Mouse (Mus musculus) embryonic facial prominence, embryonic 10.5 days (tissue): ENCODE data around the gene Poglut1. TPM values are rescaled to one million over a fixed set of nuclear protein-coding genes. Genes with fewer than 3 reads are reported as not detected.
A peak's percentile ranks its signal among the peaks of the same experiment; 100 is the strongest.

Source experiments
- DNase-seq: peaks from one replicate; pipeline ENCODE4 v3.0.0-alpha.2; 2017; ENCODE audit warnings: low spot score
- H3K27ac ChIP-seq: fragments of 300-500 bp; sonication (generic); replicated peaks from 2 replicates; pipeline ENCODE4 v1.5.1; 2016; ENCODE audit warnings: mild to moderate bottlenecking
- H3K27me3 ChIP-seq: fragments of 300-500 bp; sonication (generic); replicated peaks from 2 replicates; pipeline ENCODE4 v1.6.1; 2016; ENCODE audit warnings: low read depth, mild to moderate bottlenecking; ENCODE audit not compliant: poor library complexity, severe bottlenecking
- H3K36me3 ChIP-seq: fragments of 300-500 bp; sonication (generic); replicated peaks from 2 replicates; pipeline ENCODE4 v1.6.1; 2016; ENCODE audit warnings: mild to moderate bottlenecking, moderate library complexity
- H3K4me1 ChIP-seq: fragments of 300-500 bp; sonication (generic); 2 replicates; pipeline ENCODE4 v1.6.1; 2016
- H3K4me3 ChIP-seq: fragments of 300-500 bp; sonication (generic); 2 replicates; pipeline ENCODE4 v1.5.1; 2016; ENCODE audit warnings: mild to moderate bottlenecking, moderate library complexity
- H3K9me3 ChIP-seq: fragments of 300-500 bp; sonication (generic); 2 replicates; pipeline ENCODE4 v1.6.1; 2016; ENCODE audit warnings: mild to moderate bottlenecking
- WGBS: fragments of 180-500 bp; shearing (Covaris S2); methylation state at CpG from one replicate; pipeline ENCODE4 v1.1.7; 2016; 5-methylcytosine and 5-hydroxymethylcytosine counted together
- polyA plus RNA-seq: library from polyadenylated mRNA; unstranded; fragments of >200 nt; fragmentation: Nextera tagmentation; extraction: Ambion mirVana; gene quantifications from 2 replicates; pipeline ENCODE4 v1.2.1, GENCODE M21; 2016

The Poglut1 gene
- polyA plus RNA-seq, 1 experiment from 2014 or later, result 72.6 TPM

DNA sequence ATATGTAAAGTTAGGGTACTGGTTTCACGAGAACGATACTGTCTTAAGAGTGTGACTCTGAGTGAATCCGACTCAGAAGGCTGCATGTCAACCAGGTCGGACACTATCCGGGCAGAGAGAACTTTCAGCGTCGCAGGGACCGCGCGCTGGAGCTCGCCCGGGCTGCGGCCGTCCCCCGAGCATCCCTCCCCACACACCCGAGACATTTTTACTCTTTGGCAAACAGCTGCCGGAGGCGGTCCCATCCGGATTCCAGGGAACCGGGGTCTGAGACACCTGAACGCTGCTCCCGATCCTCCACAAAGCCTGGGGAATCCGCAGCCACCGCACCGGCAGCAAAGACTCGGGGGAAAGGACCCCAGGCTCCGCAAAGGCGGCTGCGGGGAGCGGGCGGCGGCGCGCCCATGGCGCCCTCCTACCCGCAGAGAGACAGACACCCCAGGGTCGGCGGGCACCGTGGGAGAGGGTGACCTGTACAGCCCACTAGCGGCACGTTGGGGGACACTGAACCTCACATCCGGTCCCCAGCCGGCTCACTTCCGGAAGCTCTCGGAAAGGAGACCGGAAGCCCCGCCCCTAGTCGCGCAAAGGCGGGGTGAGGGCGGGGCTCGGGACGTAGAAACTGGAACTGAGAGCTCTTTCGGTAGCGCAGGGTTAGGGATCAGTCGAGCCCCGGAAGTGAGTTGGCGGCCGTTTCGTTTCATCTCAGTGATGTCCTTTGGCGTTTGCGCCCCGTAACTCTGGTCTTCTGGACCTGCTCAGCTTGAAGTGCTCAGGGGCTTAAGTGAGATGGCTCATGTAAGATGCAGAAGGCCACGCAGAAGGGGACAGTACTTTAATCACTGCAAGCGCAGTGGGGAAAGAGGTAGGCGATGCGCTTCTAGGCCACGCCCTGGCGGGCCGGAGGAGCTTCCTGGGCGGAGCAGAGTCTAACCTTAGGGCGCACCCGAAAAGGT lies 27.7 kb downstream of the Poglut1 start, which contains the start of gene Timmdc1:
TSS of gene Timmdc1 (minus strand) at position 535 of the 956 bp plus-strand sequence.
- Histone ChIP-seq H3K4me3 (peak within 1 kb of the TSS; percentile 100), H3K36me3 (peaks cover 51% of the 10 kb centered on the region), H3K27ac (peak within 1 kb of the TSS; percentile 96), H3K9me3 (no peaks in the 10 kb centered on the region), H3K27me3 (no peaks in the 10 kb centered on the region), H3K4me1 (peaks cover 12% of the 10 kb centered on the region)
- under 1% methylated on average over 73 of the region's 73 CpGs for WGBS
- peak; percentile 97 for DNase-seq

DNA sequence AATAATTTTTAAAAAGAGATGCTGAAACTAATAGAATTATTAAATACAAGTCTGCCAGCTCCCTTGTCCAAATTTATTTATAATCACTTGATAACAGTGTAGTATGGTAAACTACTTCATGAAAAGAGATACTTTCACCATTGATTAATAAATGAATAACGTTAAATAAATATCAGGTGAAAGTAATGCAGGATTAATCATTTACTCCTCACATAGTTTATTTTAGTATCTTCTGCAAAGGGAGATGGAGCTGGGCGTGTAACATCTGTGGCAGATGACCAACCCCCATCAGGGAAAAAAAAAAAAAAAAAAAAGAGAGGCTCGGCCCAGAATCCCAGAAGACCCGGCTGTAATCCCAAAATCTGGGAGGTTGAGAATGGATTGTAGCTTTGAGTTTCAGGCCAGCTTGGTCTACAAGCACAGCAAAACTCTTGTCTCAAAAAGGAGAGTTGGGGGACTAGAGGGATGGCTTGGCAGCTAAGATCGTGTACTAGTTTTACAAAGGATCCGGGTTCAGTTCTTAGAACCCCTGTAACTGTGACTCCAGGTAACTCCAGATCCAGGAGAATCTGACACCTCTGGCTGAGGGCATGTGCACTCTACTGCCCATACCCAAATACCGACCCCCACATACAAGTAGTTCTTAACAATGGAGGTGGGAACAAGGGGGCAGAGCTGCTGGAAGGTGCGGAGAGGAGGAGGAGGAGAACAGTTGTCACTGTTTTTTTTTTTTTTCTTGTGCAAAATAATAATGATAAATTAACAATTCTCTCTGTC lies 28.7 kb downstream of the Poglut1 start:
- DNase-seq, result no peak
- H3K27ac ChIP-seq, result 0 out of 2 replicates have a peak overlapping the region, but pooled peaks have one; percentile 96
- WGBS, result 43% methylated on average over 8 of the region's 8 CpGs

DNA sequence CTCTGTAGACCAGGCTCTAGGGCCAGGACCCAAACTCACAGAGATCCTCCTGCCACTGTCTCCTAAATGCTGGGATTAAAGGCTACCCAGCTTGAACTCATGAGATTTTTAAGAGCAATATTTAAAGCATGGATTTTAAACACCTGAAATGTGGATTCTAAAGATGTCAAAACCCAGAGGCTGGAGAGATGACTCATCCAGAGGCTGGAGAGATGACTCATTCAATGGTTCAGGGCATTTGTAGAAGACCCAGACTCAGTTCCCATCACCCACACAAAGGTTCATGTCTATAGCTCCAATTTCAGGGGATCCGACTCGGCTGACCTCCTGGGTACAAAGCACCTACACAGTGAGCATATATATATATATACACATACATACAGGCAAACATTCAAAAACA lies 30.9 kb downstream of the Poglut1 start:
- WGBS, result 93% methylated on average over 2 of the region's 2 CpGs
- Histone ChIP-seq H3K27me3 (no peaks in the 10 kb centered on the region), H3K36me3 (peaks cover 50% of the 10 kb centered on the region), H3K27ac (no peak overlapping the region), H3K4me1 (peaks cover 12% of the 10 kb centered on the region), H3K4me3 (no peak overlapping the region), H3K9me3 (no peaks in the 10 kb centered on the region)
- DNase-seq, result no peak

More for the DNA sequence above, 28.7 kb downstream of the Poglut1 start:
- Histone ChIP-seq H3K9me3 (no peaks in the 10 kb centered on the region), H3K4me3 (peak overlapping the region; percentile 100), H3K36me3 (peaks cover 51% of the 10 kb centered on the region), H3K4me1 (peaks cover 12% of the 10 kb centered on the region), H3K27me3 (no peaks in the 10 kb centered on the region)

DNA sequence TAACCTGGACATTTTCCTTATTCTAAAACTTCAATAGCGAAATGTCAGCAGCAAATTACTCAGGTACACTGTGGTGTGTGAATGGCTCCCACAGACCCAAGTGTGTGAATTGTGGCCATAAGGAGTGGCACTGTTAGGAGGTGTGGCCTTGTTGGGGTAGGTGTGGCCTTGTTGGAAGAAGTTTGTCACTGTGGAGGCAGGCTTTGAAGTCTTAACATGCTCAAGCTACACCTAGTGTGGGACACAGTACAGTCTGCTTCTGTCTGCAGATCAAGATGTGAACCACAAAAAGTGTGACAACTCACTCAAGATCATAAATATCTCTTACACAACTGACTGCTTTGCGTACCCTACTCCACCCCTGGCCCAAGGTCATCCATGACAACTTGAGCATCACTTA lies 39.2 kb downstream of the Poglut1 start:
- Histone ChIP-seq H3K27me3 (no peaks in the 10 kb centered on the region), H3K4me1 (no peaks in the 10 kb centered on the region), H3K4me3 (no peak overlapping the region), H3K36me3 (peaks cover 81% of the 10 kb centered on the region), H3K27ac (no peak overlapping the region), H3K9me3 (no peaks in the 10 kb centered on the region)
- 93% methylated on average over 2 of the region's 2 CpGs for WGBS
- no peak for DNase-seq

DNA sequence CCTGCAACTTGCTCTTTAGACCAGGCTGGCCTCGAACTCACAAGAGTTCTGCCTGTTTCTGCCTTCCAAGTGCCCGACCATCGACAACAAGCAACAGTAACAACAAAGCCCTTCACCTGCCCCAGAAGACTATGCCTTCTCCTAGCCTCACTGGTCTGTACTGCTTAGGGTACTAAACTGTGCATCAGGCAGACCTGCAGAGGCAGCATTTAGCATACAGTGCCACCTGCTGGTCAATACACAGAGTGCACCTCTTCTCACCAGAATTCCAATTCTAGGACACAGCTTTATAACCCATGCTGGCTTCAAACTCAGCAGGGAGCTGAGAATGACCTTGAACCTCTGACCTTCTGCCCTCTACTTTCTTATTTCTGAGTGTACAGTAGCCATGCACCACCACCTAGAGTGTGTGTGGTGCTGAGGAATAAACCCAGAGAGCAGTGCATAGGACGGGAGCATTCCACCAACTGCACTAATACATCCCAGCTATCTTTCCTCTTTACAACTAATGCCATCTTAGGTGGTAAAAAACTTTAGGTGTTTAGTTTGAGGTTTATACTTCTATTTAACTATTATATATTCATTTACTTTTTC lies 43.9 kb downstream of the Poglut1 start:
- Histone ChIP-seq H3K4me3 (no peak overlapping the region), H3K9me3 (no peaks in the 10 kb centered on the region), H3K4me1 (no peaks in the 10 kb centered on the region), H3K36me3 (peaks cover 79% of the 10 kb centered on the region), H3K27ac (no peak overlapping the region), H3K27me3 (no peaks in the 10 kb centered on the region)
- 79% methylated on average over 4 of the region's 4 CpGs for WGBS
- peak; percentile 63 for DNase-seq

DNA sequence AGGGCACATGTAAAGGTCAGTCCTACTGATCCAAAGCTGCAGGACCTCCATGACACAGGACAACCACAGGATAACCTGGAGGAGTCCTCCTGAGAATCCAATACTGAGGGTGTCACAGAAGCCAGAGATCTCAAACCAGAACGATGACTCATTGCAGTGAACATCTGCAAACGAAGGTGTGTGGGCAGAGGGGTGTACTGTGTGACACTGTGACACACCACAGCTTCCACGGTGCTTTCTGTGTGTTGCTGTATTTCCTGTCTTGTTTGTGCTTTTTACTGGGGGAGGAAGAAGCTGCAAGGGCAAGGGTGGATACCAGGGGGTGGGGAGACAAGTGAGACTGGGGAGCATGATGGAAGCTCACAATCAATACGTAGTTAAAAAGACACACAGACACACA lies 46.5 kb downstream of the Poglut1 start:
- H3K36me3 ChIP-seq, result peaks cover 90% of the 10 kb centered on the region

DNA sequence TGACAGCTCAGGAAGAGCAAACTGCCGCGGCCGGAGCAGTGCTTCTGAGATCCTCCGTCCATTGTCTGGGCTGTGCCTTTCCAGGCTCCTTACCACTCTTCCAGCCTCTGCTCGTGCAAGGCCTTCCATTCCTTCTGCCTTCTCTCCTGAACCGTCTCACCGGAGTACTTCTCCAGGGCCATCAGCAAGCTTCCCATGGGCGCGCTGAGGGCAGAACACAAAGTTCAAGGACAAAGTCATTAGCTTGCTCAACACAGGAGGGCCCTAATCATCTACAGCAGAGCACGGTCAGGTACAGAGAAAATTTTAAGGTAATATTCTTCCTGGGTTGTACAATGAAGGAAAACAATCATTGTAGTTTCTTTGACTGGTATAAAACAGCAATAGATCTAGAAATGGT lies 47.6 kb downstream of the Poglut1 start:
- no peaks in the 10 kb centered on the region for H3K4me1 ChIP-seq
- H3K27me3 ChIP-seq, result no peaks in the 10 kb centered on the region
- WGBS, result 93% methylated on average over 10 of the region's 10 CpGs
- no peak overlapping the region for H3K27ac ChIP-seq
- H3K36me3 ChIP-seq, result peaks cover 90% of the 10 kb centered on the region
- H3K9me3 ChIP-seq, result no peaks in the 10 kb centered on the region
- no peak overlapping the region for H3K4me3 ChIP-seq
- DNase-seq, result no peak

More for the DNA sequence above, 46.5 kb downstream of the Poglut1 start:
- Histone ChIP-seq H3K27me3 (no peaks in the 10 kb centered on the region), H3K9me3 (no peaks in the 10 kb centered on the region), H3K27ac (no peak overlapping the region), H3K4me3 (no peak overlapping the region), H3K4me1 (no peaks in the 10 kb centered on the region)
- WGBS, result 85% methylated on average over 4 of the region's 4 CpGs
- no peak for DNase-seq

DNA sequence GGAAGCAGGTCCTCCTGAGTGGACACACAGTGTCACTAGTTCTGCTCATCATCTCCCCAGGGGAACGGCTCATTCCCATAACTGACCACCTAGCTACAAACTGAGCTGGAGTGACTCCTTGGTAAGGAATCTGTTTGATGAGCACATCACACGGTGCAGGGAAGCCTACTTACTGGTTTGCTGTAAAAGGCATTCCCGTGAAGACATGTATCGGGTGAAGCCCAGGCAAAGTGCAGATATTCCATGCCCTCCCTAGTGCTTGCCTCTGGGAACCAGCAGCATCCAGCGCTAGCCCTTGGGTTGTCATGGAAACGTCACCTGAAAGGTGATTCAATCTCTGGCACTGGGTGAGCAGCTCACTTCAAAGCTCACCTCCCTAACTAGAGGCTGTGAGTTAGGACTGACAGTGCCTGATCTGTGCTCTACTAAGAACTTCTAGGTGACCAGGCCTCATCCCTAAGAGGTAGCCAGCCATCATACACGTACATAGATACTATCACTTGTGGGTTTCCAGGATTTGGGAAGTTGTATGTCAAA lies 53.4 kb downstream of the Poglut1 start:
- no peak overlapping the region for H3K4me3 ChIP-seq
- H3K36me3 ChIP-seq, result peaks cover 53% of the 10 kb centered on the region
- H3K27me3 ChIP-seq, result no peaks in the 10 kb centered on the region
- H3K4me1 ChIP-seq, result no peaks in the 10 kb centered on the region
- WGBS, result 86% methylated on average over 7 of the region's 7 CpGs
- H3K9me3 ChIP-seq, result no peaks in the 10 kb centered on the region
- DNase-seq, result no peak
- no peak overlapping the region for H3K27ac ChIP-seq

DNA sequence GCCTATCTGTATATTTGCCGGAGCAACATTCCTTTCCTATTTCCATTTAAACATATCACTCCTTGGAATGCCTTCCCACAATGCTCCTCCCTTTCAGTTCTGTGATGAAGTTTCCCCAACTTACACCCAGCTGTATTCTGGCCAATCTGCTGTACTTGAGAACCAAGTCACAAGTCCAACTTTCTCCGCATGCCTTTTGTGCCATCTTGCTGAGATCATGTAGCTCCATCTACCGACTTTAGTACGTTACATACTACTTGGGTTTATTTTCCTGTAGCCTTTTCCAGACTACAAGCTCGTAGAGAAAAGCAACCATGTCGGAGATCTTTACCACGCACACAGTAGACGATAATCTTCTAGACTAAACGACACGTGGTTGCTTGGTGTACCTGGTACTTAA lies 56.2 kb downstream of the Poglut1 start:
- Histone ChIP-seq H3K27me3 (no peaks in the 10 kb centered on the region), H3K4me1 (no peaks in the 10 kb centered on the region), H3K27ac (no peak overlapping the region), H3K9me3 (no peaks in the 10 kb centered on the region), H3K36me3 (peaks cover 25% of the 10 kb centered on the region), H3K4me3 (no peak overlapping the region)
- 92% methylated on average over 10 of the region's 10 CpGs for WGBS
- no peak for DNase-seq

DNA sequence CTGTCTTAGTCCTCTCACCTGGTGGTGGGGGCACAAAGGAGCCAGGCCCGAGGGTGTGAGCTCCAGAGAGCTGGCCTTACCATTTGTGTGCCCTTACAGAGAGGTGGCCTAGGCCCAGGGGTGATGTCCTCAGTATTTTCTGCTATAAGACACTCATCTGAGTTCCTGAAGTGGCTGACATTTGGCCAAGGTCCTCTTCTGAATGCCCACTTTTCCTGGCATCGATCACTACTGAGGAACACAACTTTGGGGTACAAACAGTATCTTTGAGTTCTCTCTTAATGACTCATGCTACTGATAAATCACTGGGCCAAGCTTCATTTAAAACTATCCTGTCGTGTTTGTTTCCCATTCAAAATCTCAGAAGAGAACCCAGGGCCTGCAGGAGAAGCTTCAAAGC lies 57.5 kb downstream of the Poglut1 start:
- Histone ChIP-seq H3K36me3 (peaks cover 12% of the 10 kb centered on the region), H3K27me3 (no peaks in the 10 kb centered on the region), H3K27ac (no peak overlapping the region), H3K4me3 (no peak overlapping the region), H3K9me3 (no peaks in the 10 kb centered on the region), H3K4me1 (no peaks in the 10 kb centered on the region)
- DNase-seq, result no peak
- WGBS, result 87% methylated on average over 3 of the region's 3 CpGs

DNA sequence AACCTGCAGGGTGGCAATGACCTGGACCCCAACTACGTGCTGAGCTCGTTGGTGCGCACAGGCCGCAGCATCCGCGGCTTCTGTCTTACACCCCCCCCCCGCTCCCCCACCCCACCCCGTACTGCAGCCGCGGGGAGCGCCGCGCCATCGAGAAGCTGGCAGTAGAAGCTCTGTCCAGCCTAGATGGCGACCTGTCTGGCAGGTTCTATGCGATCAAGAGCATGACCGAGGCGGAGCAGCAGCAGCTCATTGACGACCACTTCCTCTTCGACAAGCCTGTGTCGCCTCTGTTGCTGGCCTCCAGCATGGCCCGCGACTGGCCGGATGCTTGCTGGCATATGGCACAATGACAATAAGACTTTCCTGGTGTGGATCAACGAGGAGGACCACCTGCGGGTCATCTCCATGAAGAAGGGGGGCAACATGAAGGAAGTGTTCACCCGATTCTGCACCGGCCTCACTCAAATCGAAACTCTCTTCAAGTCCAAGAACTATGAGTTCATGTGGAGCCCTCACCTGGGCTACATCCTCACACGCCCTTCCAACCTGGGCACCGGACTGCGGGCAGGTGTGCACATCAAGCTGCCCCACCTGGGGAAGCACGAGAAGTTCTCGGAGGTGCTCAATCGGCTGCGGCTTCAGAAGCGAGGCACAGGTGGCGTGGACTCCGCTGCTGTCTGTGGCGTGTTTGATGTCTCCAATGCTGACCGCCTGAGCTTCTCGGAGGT lies 66.3 kb downstream of the Poglut1 start:
- H3K9me3 ChIP-seq, result no peaks in the 10 kb centered on the region
- WGBS, result 37% methylated on average over 42 of the region's 42 CpGs

More for the DNA sequence above, 66.3 kb downstream of the Poglut1 start:
- peak; percentile 33 for DNase-seq
- peaks cover 10% of the 10 kb centered on the region for H3K4me1 ChIP-seq
- no peaks in the 10 kb centered on the region for H3K36me3 ChIP-seq
- H3K27me3 ChIP-seq, result peaks cover 36% of the 10 kb centered on the region
- H3K4me3 ChIP-seq, result peak overlapping the region; percentile 49
- no peak overlapping the region for H3K27ac ChIP-seq
